In genomic region chr9:46085898-46086297, GRCm38 (mm10) we compare ENCODE assay signal across 27 mouse cellular contexts.
DNase-seq lines count a peak whose midpoint lies in the region; ATAC-seq and TF ChIP-seq lines count a peak whose summit lies in the region.
"Had no signal": no experiment of that assay in that cellular context is flagged by ENCODE, and none has a peak within 500 bp of the region (broad histone marks: within the 10 kb centered on the region; RNA-seq: fewer than 3 reads in every experiment).

No protein-coding gene starts in this region.

- H3K36me3 ChIP-seq in kidney, embryonic 14.5 days (ENCODE audit: control insufficient read depth, insufficient read depth, low read length): no peaks in the 10 kb centered on the region
- H3K36me3 ChIP-seq in stomach, postnatal 0 days (ENCODE audit: control insufficient read depth, insufficient read depth, low read length): no peaks in the 10 kb centered on the region
- H3K36me3 ChIP-seq: heart, embryonic 12.5 days; liver, embryonic 13.5 days; midbrain, embryonic 15.5 days; neural tube, embryonic 13.5 days; stomach, embryonic 15.5 days had no signal

- intact Hi-C loops in heart, postnatal 36 days (cut with DNase I): no loop called here

- H3K9ac ChIP-seq in kidney, embryonic 14.5 days (ENCODE audit: low read depth, low read length): no peak overlapping the region
- H3K9ac ChIP-seq in stomach, postnatal 0 days (ENCODE audit: low read length): no peak overlapping the region
- H3K9ac ChIP-seq: heart, embryonic 12.5 days; liver, embryonic 13.5 days; midbrain, embryonic 15.5 days; neural tube, embryonic 13.5 days; stomach, embryonic 15.5 days had no signal

- H3K27ac ChIP-seq in kidney, embryonic 14.5 days (ENCODE audit: low read depth, low read length): no peak overlapping the region
- no peak overlapping the region for H3K27ac ChIP-seq in stomach, postnatal 0 days (replicated peaks)
- H3K27ac ChIP-seq: embryonic facial prominence, embryonic 10.5 days; hindbrain, postnatal 0 days; limb, embryonic 10.5 days; midbrain, embryonic 15.5 days; neural tube, embryonic 13.5 days; stomach, embryonic 15.5 days had no signal

- no peaks in the 10 kb centered on the region for H3K9me3 ChIP-seq in kidney, embryonic 14.5 days (ENCODE audit: control insufficient read depth, low read length)
- no peaks in the 10 kb centered on the region for H3K9me3 ChIP-seq in stomach, postnatal 0 days (ENCODE audit: control insufficient read depth, low read length)
- H3K9me3 ChIP-seq: embryonic facial prominence, embryonic 10.5 days; heart, embryonic 12.5 days; limb, embryonic 10.5 days; liver, embryonic 13.5 days; midbrain, embryonic 15.5 days; neural tube, embryonic 13.5 days; stomach, embryonic 15.5 days had no signal

- H3K4me1 ChIP-seq in kidney, embryonic 14.5 days (ENCODE audit: control insufficient read depth, insufficient read depth, low read length): peaks cover 4% of the 10 kb centered on the region; the same call in 1 of the 2 replicates
- no peaks in the 10 kb centered on the region; the same call in 1 of the 2 replicates for H3K4me1 ChIP-seq in stomach, postnatal 0 days (replicated peaks; ENCODE audit: control insufficient read depth, insufficient read depth)

- peak; percentile 63 for DNase-seq in kidney, adult 18-20 months
- peak; percentile 61 to 66 for DNase-seq in kidney, adult 8-10 months
- peak; percentile 74 for DNase-seq in kidney, postnatal 14 days
- peak; percentile 19 for DNase-seq in stomach, postnatal 0 days (ENCODE audit: low spot score)
- DNase-seq in cerebellum, postnatal 4 days (ENCODE audit: low spot score in 2 of 2): no peak
- DNase-seq in heart, postnatal 36 days: no peak
- DNase-seq: adrenal gland, postnatal 36 days; cerebellum, adult 9-11 months; gastrocnemius, postnatal 25 days; heart, adult 18-20 months; heart, postnatal 10 days; liver, embryonic 13.5 days; lung, postnatal 4 days; right cerebral cortex, adult 18-20 months; thymus, adult 18-20 months; thymus, postnatal 4 days had no signal

- no peaks in the 10 kb centered on the region for H3K27me3 ChIP-seq in kidney, embryonic 14.5 days (ENCODE audit: control insufficient read depth, insufficient read depth, low read length)
- H3K27me3 ChIP-seq in stomach, postnatal 0 days (ENCODE audit: control insufficient read depth, insufficient read depth, low read length): no peaks in the 10 kb centered on the region
- H3K27me3 ChIP-seq: heart, embryonic 12.5 days; liver, embryonic 13.5 days; midbrain, embryonic 15.5 days; neural tube, embryonic 13.5 days; stomach, embryonic 15.5 days had no signal

- no peak for ATAC-seq in kidney, embryonic 14.5 days (ENCODE audit: low FRiP score, low TSS enrichment)
- ATAC-seq in stomach, postnatal 0 days (ENCODE audit: low FRiP score, low TSS enrichment): no peak
- ATAC-seq: CD4-positive, CD25-positive, alpha-beta regulatory T cell, adult 4 months; forebrain, embryonic 16.5 days; hindbrain, postnatal 0 days; midbrain, embryonic 15.5 days had no signal

- 60% methylated on average over 7 of the region's 7 CpGs for WGBS in kidney, embryonic 14.5 days
- 70% methylated on average over 7 of the region's 7 CpGs for WGBS in stomach, postnatal 0 days

- H3K4me3 ChIP-seq in kidney, embryonic 14.5 days (ENCODE audit: low read length): no peak overlapping the region
- H3K4me3 ChIP-seq in stomach, postnatal 0 days (ENCODE audit: low read depth, low read length): no peak overlapping the region
- H3K4me3 ChIP-seq: embryonic facial prominence, embryonic 10.5 days; heart, embryonic 12.5 days; limb, embryonic 10.5 days; liver, embryonic 13.5 days; midbrain, embryonic 15.5 days; myocyte; neural tube, embryonic 13.5 days; stomach, embryonic 15.5 days had no signal

- TF ChIP-seq CTCF in stomach, postnatal 0 days (IDR thresholded peaks at IDR 0.05; ENCODE audit: low read depth): no peak

- no peak overlapping the region for H3K4me2 ChIP-seq in kidney, embryonic 14.5 days (replicated peaks; ENCODE audit: low read depth, low read length)
- H3K4me2 ChIP-seq in stomach, postnatal 0 days (replicated peaks; ENCODE audit: low read depth): no peak overlapping the region
- H3K4me2 ChIP-seq: heart, embryonic 12.5 days; liver, embryonic 13.5 days; midbrain, embryonic 15.5 days; neural tube, embryonic 13.5 days; stomach, embryonic 15.5 days had no signal

- TF ChIP-seq EP300 in stomach, postnatal 0 days (optimal IDR thresholded peaks at IDR 0.05): no peak

Comparison
In these comparisons a context has a peak if more than half of its experiments do, and no peak if none do; other contexts are left out.
1. DNase-seq: peak in kidney, adult 18-20 months (single experiment), kidney, adult 8-10 months (2 of 2), kidney, postnatal 14 days (single experiment) and stomach, postnatal 0 days (single experiment); none in cerebellum, postnatal 4 days (0 of 2) and heart, postnatal 36 days (0 of 2).